Mouse (Mus musculus) G1E (cell line): Measurements from ENCODE around the gene Fahd2a. TPM values are rescaled to one million over a fixed set of nuclear protein-coding genes. Genes with fewer than 3 reads are reported as not detected.
A peak's percentile ranks its signal among the peaks of the same experiment; 100 is the strongest.

Experiments
- ATAC-seq: 2 replicates; pipeline ENCODE4 v1.8.0; 2016; ENCODE audit warnings: mild to moderate bottlenecking; ENCODE audit not compliant: insufficient number of reproducible peaks, poor library complexity, low FRiP score, severe bottlenecking; ENCODE audit errors: extremely low read depth
- DNase-seq: peaks from one replicate; pipeline ENCODE4 v3.0.0; 2012; ENCODE audit warnings: low spot score
- H3K27me3 ChIP-seq: 2 replicates; pipeline ENCODE4 v1.6.1; 2012; ENCODE audit warnings: mild to moderate bottlenecking, low read length, inconsistent platforms; ENCODE audit not compliant: insufficient read depth
- H3K36me3 ChIP-seq: replicated peaks from 2 replicates; pipeline ENCODE3; 2012; ENCODE audit warnings: mild to moderate bottlenecking, inconsistent platforms
- H3K4me1 ChIP-seq: 2 replicates; pipeline ENCODE4 v1.6.1; 2012; ENCODE audit warnings: low read depth, low read length, inconsistent platforms, mixed read lengths; ENCODE audit not compliant: insufficient read depth
- H3K4me3 ChIP-seq: 2 replicates; pipeline ENCODE4 v1.5.1; 2012; ENCODE audit warnings: low read depth, mild to moderate bottlenecking, inconsistent platforms, low read length, moderate library complexity, mixed read lengths
- H3K9me3 ChIP-seq: replicated peaks from 2 replicates; pipeline ENCODE4 v1.6.1; 2012; ENCODE audit warnings: inconsistent platforms
- CTCF ChIP-seq: IDR thresholded peaks from 2 replicates; pipeline ENCODE4 v1.5.1; 2012; ENCODE audit warnings: low read depth, low read length, inconsistent platforms, mixed read lengths
- GATA1 ChIP-seq: IDR thresholded peaks from 2 replicates; pipeline ENCODE4 v1.6.1; 2012; ENCODE audit warnings: borderline replicate concordance, low read length, inconsistent platforms, mixed read lengths
- GATA2 ChIP-seq: IDR thresholded peaks from 2 replicates; pipeline ENCODE4 v1.6.1; 2012; ENCODE audit warnings: low read depth, low read length, inconsistent platforms, borderline replicate concordance
- POLR2AphosphoS5 ChIP-seq: IDR thresholded peaks from 2 replicates; pipeline ENCODE4 v1.6.1; 2012; ENCODE audit warnings: low read depth, low read length, inconsistent platforms; ENCODE audit not compliant: insufficient replicate concordance
- TAL1 ChIP-seq: conservative IDR thresholded peaks from 2 replicates; pipeline ENCODE4 v1.6.1; 2012; ENCODE audit warnings: low read depth, low read length, inconsistent platforms, mixed read lengths
- polyA plus RNA-seq: library from polyadenylated mRNA; stranded (reverse); fragments of >175 nt; gene quantifications from 2 replicates; pipeline ENCODE4 v1.2.3, GENCODE M21; 2012
- total RNA-seq, 2 experiments: library from RNA; stranded (forward) in 1 of 2; stranded (reverse) in 1 of 2; fragments of 200-1000 nt in 1 of 2; fragments of >200 nt in 1 of 2; fragmentation: Nextera tagmentation in 1 of 2; gene quantifications; 2 replicates each; pipeline ENCODE4 v1.2.3; 2014 to 2017

Fahd2a gene
- total and polyA plus RNA-seq, 3 experiments = 9.6 to 23.1 (median 10.0) TPM

DNA sequence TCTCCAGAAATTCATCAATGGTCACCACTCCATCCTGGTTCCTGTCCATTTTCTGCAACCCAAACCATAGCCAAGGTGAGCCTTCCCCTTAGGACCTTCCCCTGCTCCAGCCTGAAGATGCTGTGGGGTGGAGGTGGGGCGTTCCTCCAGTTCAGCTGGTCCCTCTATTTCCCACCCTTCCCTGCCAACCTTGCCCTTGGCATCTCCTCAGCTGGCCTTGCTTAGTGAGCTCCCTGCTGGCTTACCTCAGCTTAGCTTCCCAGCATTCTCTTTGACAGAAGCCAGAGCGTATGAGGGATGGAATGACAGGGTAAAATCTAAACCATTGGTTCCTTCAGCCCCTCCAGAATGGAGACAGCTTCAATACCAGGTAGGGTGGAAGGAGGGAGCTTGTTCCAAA lies 15.0 kb upstream of the Fahd2a start:
- TF ChIP-seq GATA1 (no peak), GATA2 (no peak), TAL1 (no peak), POLR2AphosphoS5 (no peak), CTCF (no peak)

GRCm38 (mm10) chr2:127453764-127454163 lies 9.4 kb upstream of the Fahd2a start:
- peak; percentile 57 for DNase-seq
- ATAC-seq = no peak
- Histone ChIP-seq H3K4me1 (0 out of 2 replicates have a peak, but pooled peaks cover 2% of the 10 kb centered on the region), H3K36me3 (no peaks in the 10 kb centered on the region), H3K27me3 (peaks cover 36% of the 10 kb centered on the region), H3K4me3 (no peak overlapping the region), H3K9me3 (no peaks in the 10 kb centered on the region)
- no peak for TF ChIP-seq TAL1
- TF ChIP-seq CTCF = peak; percentile 76

More for the DNA sequence above, 15.0 kb upstream of the Fahd2a start:
- no peak for ATAC-seq
- DNase-seq = no peak
- Histone ChIP-seq H3K36me3 (no peaks in the 10 kb centered on the region), H3K27me3 (peaks cover 16% of the 10 kb centered on the region), H3K9me3 (no peaks in the 10 kb centered on the region), H3K4me1 (no peaks in the 10 kb centered on the region; the same call in 1 of the 2 replicates), H3K4me3 (no peak overlapping the region)

GRCm38 (mm10) chr2:127453141-127453540 lies 8.8 kb upstream of the Fahd2a start:
- peaks cover 36% of the 10 kb centered on the region for H3K27me3 ChIP-seq
- TF ChIP-seq GATA2 (no peak), CTCF (no peak), TAL1 (no peak), GATA1 (no peak), POLR2AphosphoS5 (no peak)
- H3K36me3 ChIP-seq = no peaks in the 10 kb centered on the region
- no peak overlapping the region for H3K4me3 ChIP-seq
- no peak for ATAC-seq
- H3K4me1 ChIP-seq = 0 out of 2 replicates have a peak, but pooled peaks cover 2% of the 10 kb centered on the region
- H3K9me3 ChIP-seq = no peaks in the 10 kb centered on the region
- DNase-seq = no peak

- Histone ChIP-seq H3K4me3 (no peak overlapping the region), H3K27me3 (peaks cover 32% of the 10 kb centered on the region), H3K36me3 (no peaks in the 10 kb centered on the region), H3K9me3 (no peaks in the 10 kb centered on the region), H3K4me1 (peaks cover 5% of the 10 kb centered on the region; the same call in 1 of the 2 replicates)
- ATAC-seq = no peak
- no peak for TF ChIP-seq TAL1
- TF ChIP-seq GATA1 = no peak
- TF ChIP-seq CTCF = no peak
- no peak for TF ChIP-seq POLR2AphosphoS5
- no peak for TF ChIP-seq GATA2
- DNase-seq = no peak
Measured at GRCm38 (mm10) chr2:127451748-127452147, 7.4 kb upstream of the Fahd2a start.

- H3K4me1 ChIP-seq = peaks cover 11% of the 10 kb centered on the region
- no peak for TF ChIP-seq TAL1
- TF ChIP-seq GATA1 = no peak
- no peak for TF ChIP-seq GATA2
- no peak for TF ChIP-seq POLR2AphosphoS5
- no peak for TF ChIP-seq CTCF
- H3K9me3 ChIP-seq = no peaks in the 10 kb centered on the region
- H3K27me3 ChIP-seq = peaks cover 23% of the 10 kb centered on the region
- no peaks in the 10 kb centered on the region for H3K36me3 ChIP-seq
- no peak for DNase-seq
- no peak for ATAC-seq
- no peak overlapping the region for H3K4me3 ChIP-seq
Measured at GRCm38 (mm10) chr2:127449691-127450090, 5.3 kb upstream of the Fahd2a start.

- TF ChIP-seq POLR2AphosphoS5 = no peak
- no peak for TF ChIP-seq GATA2
- TF ChIP-seq TAL1 = no peak
- TF ChIP-seq GATA1 = no peak
- no peak for TF ChIP-seq CTCF
- Histone ChIP-seq H3K9me3 (no peaks in the 10 kb centered on the region), H3K27me3 (peaks cover 15% of the 10 kb centered on the region), H3K36me3 (peaks cover 11% of the 10 kb centered on the region), H3K4me3 (no peak overlapping the region), H3K4me1 (peaks cover 31% of the 10 kb centered on the region)
- DNase-seq = no peak
- ATAC-seq = no peak
Measured at GRCm38 (mm10) chr2:127446847-127447246, 2.5 kb upstream of the Fahd2a start.

DNA sequence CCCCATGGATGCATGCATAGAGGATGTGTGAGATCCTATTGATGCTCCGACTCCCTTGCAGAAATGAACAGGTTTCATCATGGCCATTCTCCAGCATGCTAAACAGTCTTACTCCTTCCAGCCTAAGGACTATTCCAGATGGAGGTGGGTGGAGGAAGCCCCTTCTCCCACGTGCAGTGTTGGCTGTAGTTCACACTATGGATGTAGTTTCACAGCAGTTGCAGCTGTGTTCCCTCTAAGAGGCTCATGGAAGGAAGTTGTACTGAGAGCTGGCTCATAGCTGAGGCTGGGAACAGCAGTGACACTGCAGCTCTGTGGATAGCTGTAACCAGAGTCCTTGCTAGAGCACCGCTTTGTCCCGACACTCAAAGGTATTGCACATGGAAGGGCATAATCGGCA lies 6.7 kb downstream of the Fahd2a start:
- DNase-seq = no peak
- no peak overlapping the region for H3K4me3 ChIP-seq
- H3K27me3 ChIP-seq = no peaks in the 10 kb centered on the region
- H3K4me1 ChIP-seq = peaks cover 11% of the 10 kb centered on the region; the same call in 1 of the 2 replicates
- no peaks in the 10 kb centered on the region for H3K9me3 ChIP-seq
- TF ChIP-seq GATA2 (no peak), TAL1 (no peak), GATA1 (no peak), POLR2AphosphoS5 (no peak), CTCF (no peak)
- ATAC-seq = no peak
- peaks cover 98% of the 10 kb centered on the region for H3K36me3 ChIP-seq
